In genomic region chr12:33956576-33957399, GRCm38 (mm10) we compare ENCODE assay signal across 9 mouse cellular contexts. TPM values are rescaled to one million over a fixed set of nuclear protein-coding genes. Genes with fewer than 3 reads are reported as not detected.
DNase-seq lines count a peak whose midpoint lies in the region; ATAC-seq and TF ChIP-seq lines count a peak whose summit lies in the region.
"Had no signal": no experiment of that assay in that cellular context is flagged by ENCODE, and none has a peak within 500 bp of the region (broad histone marks: within the 10 kb centered on the region; RNA-seq: fewer than 3 reads in every experiment).

No protein-coding gene starts in this region.

- DNase-seq in kidney, postnatal 25 days: no peak
- DNase-seq in Patski (ENCODE audit: low read depth, low spot score): no peak
- DNase-seq in limb, embryonic 10.5 days (ENCODE audit: low spot score): no peak
- peak; percentile 42 for DNase-seq in retina, embryonic 14.5 days (ENCODE audit: low spot score)
- DNase-seq in lung, postnatal 36 days: no peak
- no peak for DNase-seq in cerebellum, adult 9-10 months

- peak overlapping the region; percentile 48; the same call in 1 of the 2 replicates for H3K9ac ChIP-seq in kidney, embryonic 14.5 days (ENCODE audit: low read depth, low read length)
- H3K9ac ChIP-seq in forebrain, embryonic 13.5 days: no peak overlapping the region

- peak overlapping the region; percentile 65 for H3K4me3 ChIP-seq in kidney, embryonic 14.5 days (ENCODE audit: low read length)
- peak overlapping the region; percentile 50 for H3K4me3 ChIP-seq in forebrain, embryonic 13.5 days
- H3K4me3 ChIP-seq in limb, embryonic 10.5 days: peak overlapping the region; percentile 96

- H3K9me3 ChIP-seq in kidney, embryonic 14.5 days (ENCODE audit: control insufficient read depth, low read length): no peaks in the 10 kb centered on the region
- H3K9me3 ChIP-seq in forebrain, embryonic 13.5 days (replicated peaks): no peaks in the 10 kb centered on the region
- H3K9me3 ChIP-seq in limb, embryonic 10.5 days (replicated peaks): no peaks in the 10 kb centered on the region

- no peaks in the 10 kb centered on the region; the same call in 1 of the 2 replicates for H3K4me1 ChIP-seq in kidney, embryonic 14.5 days (ENCODE audit: control insufficient read depth, insufficient read depth, low read length)
- peaks cover 21% of the 10 kb centered on the region for H3K4me1 ChIP-seq in forebrain, embryonic 13.5 days
- H3K4me1 ChIP-seq in limb, embryonic 10.5 days: peaks cover 32% of the 10 kb centered on the region

- H3K36me3 ChIP-seq in kidney, embryonic 14.5 days (ENCODE audit: control insufficient read depth, insufficient read depth, low read length): no peaks in the 10 kb centered on the region
- no peaks in the 10 kb centered on the region for H3K36me3 ChIP-seq in forebrain, embryonic 13.5 days (ENCODE audit: poor library complexity, severe bottlenecking)
- peaks cover 19% of the 10 kb centered on the region for H3K36me3 ChIP-seq in limb, embryonic 10.5 days

- H3K27ac ChIP-seq in kidney, embryonic 14.5 days (ENCODE audit: low read depth, low read length): peak overlapping the region; percentile 51; the same call in 1 of the 2 replicates
- H3K27ac ChIP-seq in forebrain, embryonic 13.5 days: no peak overlapping the region
- H3K27ac ChIP-seq in limb, embryonic 10.5 days: peak overlapping the region; percentile 100

- no peak for TF ChIP-seq CTCF in Patski (IDR thresholded peaks at IDR 0.05)

- POLR2A ChIA-PET in Patski (lab: Charles Lee): no interaction called here

- no peak; the same call in none of the 2 replicates for ATAC-seq in kidney, embryonic 14.5 days (ENCODE audit: low FRiP score, low TSS enrichment)
- ATAC-seq in Patski: peak; percentile 23
- peak; percentile 4; the same call in 1 of the 2 replicates for ATAC-seq in forebrain, embryonic 13.5 days

- CTCF ChIA-PET in Patski (lab: Charles Lee): no interaction called here

- in situ Hi-C loops in Patski (cut with MboI; ENCODE audit: low pct_unique_long_range_greater_than_20kb): loop anchor here (10.0 to 25.0 kb wide), 2 partner anchors 468 to 469 kb away; no protein-coding TSS in a partner anchor

- 2% methylated on average over 41 of the region's 43 CpGs for WGBS in kidney, embryonic 14.5 days
- under 1% methylated on average over 37 of the region's 43 CpGs for WGBS in forebrain, embryonic 13.5 days
- 1% methylated on average over 43 of the region's 43 CpGs for WGBS in limb, embryonic 10.5 days

- H3K4me2 ChIP-seq in kidney, embryonic 14.5 days (replicated peaks; ENCODE audit: low read depth, low read length): peak overlapping the region; percentile 63
- peak overlapping the region; percentile 87 for H3K4me2 ChIP-seq in forebrain, embryonic 13.5 days

- H3K27me3 ChIP-seq in kidney, embryonic 14.5 days (ENCODE audit: control insufficient read depth, insufficient read depth, low read length): peaks cover 67% of the 10 kb centered on the region
- peaks cover 4% of the 10 kb centered on the region for H3K27me3 ChIP-seq in Patski
- peaks cover 84% of the 10 kb centered on the region for H3K27me3 ChIP-seq in forebrain, embryonic 13.5 days
- H3K27me3 ChIP-seq in limb, embryonic 10.5 days (ENCODE audit: low read depth, poor library complexity, severe bottlenecking): 0 out of 2 replicates have a peak, but pooled peaks cover 3% of the 10 kb centered on the region

RNA-seq across cellular contexts. Expression of gene Twist1, which starts 0.7 kb away (rescaled TPM):
- 5.8 and 9.0 TPM in 2 replicates for polyA plus RNA-seq in kidney, embryonic 14.5 days (2014; fragmentation: Nextera tagmentation; extraction: Ambion mirVana)
- 12.3 TPM for polyA plus RNA-seq in Patski (2021)
- polyA plus RNA-seq in forebrain, embryonic 13.5 days (2015; fragmentation: Nextera tagmentation; extraction: Ambion mirVana): 0.62 and 0.73 TPM in 2 replicates
- 31.0 and 33.4 TPM in 2 replicates for polyA plus RNA-seq in limb, embryonic 10.5 days (2016; fragmentation: Nextera tagmentation; extraction: Ambion mirVana)

RNA-seq across cellular contexts. Expression of gene Ferd3l, which starts 28.6 kb away (rescaled TPM):
- not detected in 2 replicates for polyA plus RNA-seq in kidney, embryonic 14.5 days (2014; fragmentation: Nextera tagmentation; extraction: Ambion mirVana)
- not detected for polyA plus RNA-seq in Patski (2021)
- polyA plus RNA-seq in forebrain, embryonic 13.5 days (2015; fragmentation: Nextera tagmentation; extraction: Ambion mirVana): not detected in 2 replicates
- polyA plus RNA-seq in limb, embryonic 10.5 days (2016; fragmentation: Nextera tagmentation; extraction: Ambion mirVana): not detected in 2 replicates
- polyA plus RNA-seq: large intestine, adult 2 months had no signal
